ENCODE assay signal across 9 mouse cellular contexts in the genomic region with DNA sequence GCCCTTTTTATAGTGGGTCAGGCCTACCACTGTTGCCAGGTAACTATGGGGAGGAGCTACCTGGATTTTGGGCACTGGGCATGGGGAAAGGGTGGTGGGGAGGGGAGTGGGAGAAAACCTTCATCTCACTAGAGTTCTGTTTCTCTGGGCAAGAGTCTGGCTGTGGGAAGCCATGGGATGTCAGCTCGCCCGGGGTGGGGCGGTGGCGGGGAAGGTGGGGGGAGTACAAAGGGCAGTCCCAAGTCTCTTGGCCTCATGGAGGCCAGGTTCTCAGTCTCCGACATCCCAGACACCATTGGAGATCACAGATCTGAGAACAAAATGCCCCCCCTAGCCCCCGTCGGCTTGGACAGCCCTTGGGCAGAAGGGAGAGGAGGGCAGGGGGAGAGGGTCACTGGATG. TPM values are rescaled to one million over a fixed set of nuclear protein-coding genes. Genes with fewer than 3 reads are reported as not detected.
DNase-seq lines count a peak whose midpoint lies in the region; ATAC-seq lines count a peak whose summit lies in the region.
"Had no signal": no experiment of that assay in that cellular context is flagged by ENCODE, and none has a peak within 500 bp of the region (broad histone marks: within the 10 kb centered on the region; RNA-seq: fewer than 3 reads in every experiment).

No protein-coding gene starts in this region.

- H3K4me3 ChIP-seq in forebrain, embryonic 12.5 days (replicated peaks), result no peak overlapping the region
- H3K4me3 ChIP-seq in limb, embryonic 10.5 days, result no peak overlapping the region

- H3K27me3 ChIP-seq in forebrain, embryonic 12.5 days, result no peaks in the 10 kb centered on the region
- no peaks in the 10 kb centered on the region for H3K27me3 ChIP-seq in limb, embryonic 10.5 days (ENCODE audit: low read depth, poor library complexity, severe bottlenecking)

- WGBS in forebrain, embryonic 12.5 days, result 93% methylated on average over 7 of the region's 7 CpGs
- WGBS in limb, embryonic 10.5 days, result 96% methylated on average over 7 of the region's 7 CpGs

- H3K9me3 ChIP-seq in forebrain, embryonic 12.5 days, result peaks cover 62% of the 10 kb centered on the region
- peaks cover 44% of the 10 kb centered on the region for H3K9me3 ChIP-seq in limb, embryonic 10.5 days (replicated peaks)

- no peak overlapping the region for H3K27ac ChIP-seq in forebrain, embryonic 12.5 days
- no peak overlapping the region for H3K27ac ChIP-seq in limb, embryonic 10.5 days

- H3K4me1 ChIP-seq in forebrain, embryonic 12.5 days, result no peaks in the 10 kb centered on the region
- no peaks in the 10 kb centered on the region for H3K4me1 ChIP-seq in limb, embryonic 10.5 days

- H3K4me2 ChIP-seq in forebrain, embryonic 12.5 days, result no peak overlapping the region

- H3K36me3 ChIP-seq in forebrain, embryonic 12.5 days (replicated peaks), result 0 out of 2 replicates have a peak, but pooled peaks cover 6% of the 10 kb centered on the region
- H3K36me3 ChIP-seq in limb, embryonic 10.5 days, result peaks cover 18% of the 10 kb centered on the region; the same call in 1 of the 2 replicates

- peak; percentile 48 for ATAC-seq in forebrain, embryonic 12.5 days (ENCODE audit: low FRiP score)
- ATAC-seq in monocyte, adult 5-6 weeks (replicated peaks; ENCODE audit: insufficient number of reproducible peaks, low FRiP score, low TSS enrichment, poor library complexity, severe bottlenecking), result 0 out of 2 replicates have a peak, but pooled peaks have one; percentile 8
- ATAC-seq in megakaryocyte progenitor cell, adult 5-6 weeks (replicated peaks; ENCODE audit: poor library complexity), result no peak

- H3K9ac ChIP-seq in forebrain, embryonic 12.5 days, result no peak overlapping the region

- peak; percentile 24 for DNase-seq in kidney, postnatal 10 days
- no peak for DNase-seq in kidney, adult 18-20 months
- DNase-seq in limb, embryonic 10.5 days (ENCODE audit: low spot score), result peak; percentile 45
- no peak for DNase-seq in natural killer cell, adult 2 months (ENCODE audit: low spot score in 2 of 2)
- no peak for DNase-seq in right cerebral cortex, postnatal 25 days
- DNase-seq: retina, postnatal 1 day had no signal

RNA-seq across cellular contexts. Expression of a gene that starts 6.5 kb away (rescaled TPM):
- 2.0 and 3.0 TPM in 2 replicates for polyA plus RNA-seq in forebrain, embryonic 12.5 days (2016; fragmentation: Nextera tagmentation; extraction: Ambion mirVana)
- 4.9 and 5.1 TPM in 2 replicates for polyA plus RNA-seq in limb, embryonic 10.5 days (2016; fragmentation: Nextera tagmentation; extraction: Ambion mirVana)
- 12.4 to 17.4 TPM (median 13.2 TPM) in 3 replicates for total RNA-seq in monocyte, adult 5-6 weeks (2017)
- total RNA-seq in megakaryocyte progenitor cell, adult 5-6 weeks (2015), result 22.0 and 24.6 TPM in 2 replicates
- total RNA-seq in megakaryocyte progenitor cell, adult 5-6 weeks (2017), result 7.4 and 12.2 TPM in 2 replicates

RNA-seq across cellular contexts. Expression of a gene that starts 46.5 kb away (rescaled TPM):
- 0.09 TPM in 1 of 2 replicates, not detected in the other for polyA plus RNA-seq in forebrain, embryonic 12.5 days (2016; fragmentation: Nextera tagmentation; extraction: Ambion mirVana)
- 0.09 and 0.10 TPM in 2 replicates for polyA plus RNA-seq in limb, embryonic 10.5 days (2016; fragmentation: Nextera tagmentation; extraction: Ambion mirVana)
- not detected in 3 replicates for total RNA-seq in monocyte, adult 5-6 weeks (2017)
- total RNA-seq in megakaryocyte progenitor cell, adult 5-6 weeks (2015), result 0.05 and 0.10 TPM in 2 replicates
- total RNA-seq in megakaryocyte progenitor cell, adult 5-6 weeks (2017), result not detected in 2 replicates

Comparison
In these comparisons a context has a peak if more than half of its experiments do, and no peak if none do; other contexts are left out.
1. DNase-seq: peak in kidney, postnatal 10 days (single experiment) and limb, embryonic 10.5 days (single experiment); none in kidney, adult 18-20 months (single experiment), natural killer cell, adult 2 months (0 of 2) and right cerebral cortex, postnatal 25 days (single experiment).